Mouse (Mus musculus): Measurements from ENCODE around the gene Cox6a1. TPM values are rescaled to one million over a fixed set of nuclear protein-coding genes. Genes with fewer than 3 reads are reported as not detected.
"Not testable (repeated sequence)": the region's sequence is repeated elsewhere in the genome, so short reads cannot be mapped to it uniquely, and the experiment has no call there.

The Cox6a1 gene
- polyA plus RNA-seq (2012; rRNA removed) = 6,016 and 7,190 TPM in 2 replicates

DNA sequence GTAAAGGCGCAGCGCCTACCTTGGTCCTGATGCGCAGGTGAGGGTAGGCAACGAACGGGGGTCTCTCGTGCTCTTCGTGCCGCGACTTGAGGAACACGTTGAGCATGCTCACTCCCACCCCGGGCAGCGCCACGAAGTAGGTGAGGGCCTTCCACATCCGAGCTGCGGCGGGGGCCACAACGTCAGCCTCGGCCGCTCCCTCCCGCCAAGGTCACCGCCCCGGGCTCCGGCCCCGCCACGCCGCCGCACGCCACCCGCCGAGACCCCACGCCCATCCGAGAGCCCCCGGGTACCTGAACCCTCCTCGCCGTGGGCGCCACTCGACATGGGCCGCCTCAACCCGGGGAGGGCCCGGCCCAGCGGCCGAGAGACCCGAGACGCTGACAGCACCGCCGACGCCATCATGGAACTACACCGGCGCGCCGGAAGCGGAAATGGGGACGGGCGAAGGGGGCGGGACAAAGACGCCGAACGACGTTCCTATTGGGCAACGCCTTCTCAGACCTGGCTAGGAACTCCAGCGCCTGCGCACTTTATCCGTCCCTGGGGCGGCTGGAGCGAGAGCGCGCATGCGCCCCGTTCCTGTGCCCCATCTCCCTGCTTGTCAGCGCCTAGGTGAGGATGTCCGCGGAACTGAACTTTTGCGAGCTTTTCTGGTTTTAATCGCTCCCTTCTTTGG lies at the start of gene Cox6a1:
Cox6a1 (minus strand) TSS at position 436 of the 679 bp plus-strand sequence.
- Histone ChIP-seq H3K4me3 (ENCODE audit: low read depth, low read length) (peak within 1 kb of the TSS; percentile 97), H3K36me3 (ENCODE audit: control insufficient read depth, insufficient read depth, low read length) (peaks cover 22% of the 10 kb centered on the region), H3K4me1 (ENCODE audit: control insufficient read depth, insufficient read depth, insufficient read length, low read length) (peaks cover 5% of the 10 kb centered on the region; the same call in 1 of the 2 replicates), H3K27ac (ENCODE audit: insufficient read depth, low read depth, low read length) (peak within 1 kb of the TSS; percentile 67), H3K27me3 (ENCODE audit: control insufficient read depth, insufficient read depth, low read length) (no peaks in the 10 kb centered on the region)
- peak; percentile 70; the same call in 1 of the 2 replicates for TF ChIP-seq POLR2A (IDR thresholded peaks at IDR 0.05; ENCODE audit: low read depth, low read length)
- no peak; the same call in 1 of the 2 replicates for TF ChIP-seq CTCF (IDR thresholded peaks at IDR 0.05; ENCODE audit: extremely low read depth, insufficient read length, insufficient replicate concordance, low read depth, low read length)
- WGBS = 1% methylated on average over 73 of the region's 74 CpGs

DNA sequence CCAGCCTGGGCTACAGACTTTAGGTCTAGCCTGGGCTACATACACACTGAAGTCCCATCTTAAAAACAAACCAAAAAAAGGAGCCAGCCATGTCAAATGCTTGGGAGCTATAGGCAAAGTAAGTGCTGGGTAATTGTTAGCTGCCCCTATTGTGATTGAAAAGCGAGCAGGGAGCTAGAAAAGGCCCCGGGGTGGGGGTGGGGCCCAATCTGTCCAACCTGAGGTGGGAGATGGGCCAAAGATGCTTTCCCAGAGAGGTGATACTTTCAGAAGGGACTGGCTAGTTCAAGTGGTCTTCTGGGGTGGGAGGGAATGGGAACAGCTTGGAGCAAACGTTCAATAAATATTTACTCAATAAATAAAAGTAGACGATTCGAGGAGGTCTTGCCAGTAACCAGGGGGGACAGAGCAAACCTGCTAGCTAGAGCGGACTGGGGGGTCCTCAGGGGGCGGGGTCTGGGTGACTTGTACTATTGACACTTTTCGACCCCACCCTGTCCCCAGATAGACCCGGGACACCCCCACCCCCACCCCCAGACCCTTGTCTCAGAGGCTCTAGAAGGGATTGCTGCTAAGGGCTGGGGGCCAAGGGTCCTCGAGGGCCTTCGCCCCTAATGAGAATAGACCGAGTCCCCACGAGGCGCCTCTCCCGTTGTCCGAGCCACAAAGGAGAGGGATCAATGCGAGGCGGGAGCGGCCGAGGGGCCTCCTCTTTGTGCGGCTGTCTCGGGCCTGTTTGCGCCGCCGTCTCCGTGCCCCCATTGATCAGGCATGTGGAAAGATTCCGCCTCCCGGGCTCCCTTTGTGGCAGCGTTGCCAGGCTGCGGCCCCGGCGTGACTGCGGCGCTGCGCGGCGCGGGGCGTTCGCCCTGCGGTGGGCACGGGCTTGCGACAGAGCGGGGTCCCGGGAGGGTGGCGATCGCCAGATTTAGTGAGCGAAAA lies 49.3 kb upstream of the Cox6a1 start:
- whole genome bisulfite sequencing = 9% methylated on average over 48 of the region's 48 CpGs
- Histone ChIP-seq H3K27me3 (ENCODE audit: control insufficient read depth, insufficient read depth, low read length) (peaks cover 21% of the 10 kb centered on the region), H3K27ac (ENCODE audit: insufficient read depth, low read depth, low read length) (no peak overlapping the region), H3K4me3 (ENCODE audit: low read depth, low read length) (peak overlapping the region; percentile 12; the same call in 1 of the 2 replicates), H3K36me3 (ENCODE audit: control insufficient read depth, insufficient read depth, low read length) (no peaks in the 10 kb centered on the region), H3K4me1 (ENCODE audit: control insufficient read depth, insufficient read depth, insufficient read length, low read length) (peaks cover 4% of the 10 kb centered on the region)
- TF ChIP-seq POLR2A (IDR thresholded peaks at IDR 0.05; ENCODE audit: low read depth, low read length) (no peak), CTCF (IDR thresholded peaks at IDR 0.05; ENCODE audit: extremely low read depth, insufficient read length, insufficient replicate concordance, low read depth, low read length) (no peak)

DNA sequence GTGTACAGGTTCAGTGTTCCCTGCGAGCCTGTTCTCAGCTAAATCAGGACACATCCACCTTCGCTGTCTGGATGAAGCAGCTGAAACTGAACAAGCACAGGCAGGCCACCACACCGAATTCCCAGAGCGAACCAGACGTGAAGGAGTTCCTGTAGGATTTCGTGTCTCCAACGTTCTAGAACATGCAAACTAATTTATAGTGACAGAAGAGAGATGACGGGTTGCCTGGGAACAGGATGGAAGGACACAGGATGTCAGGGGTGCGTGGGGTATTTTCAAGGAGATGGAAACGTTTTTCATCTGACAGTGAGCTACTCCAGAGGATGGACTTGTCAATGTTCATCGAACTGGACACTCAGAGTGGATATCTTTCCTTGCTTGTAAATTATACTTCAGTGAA lies 47.9 kb upstream of the Cox6a1 start:
- Histone ChIP-seq H3K36me3 (ENCODE audit: control insufficient read depth, insufficient read depth, low read length) (no peaks in the 10 kb centered on the region), H3K27me3 (ENCODE audit: control insufficient read depth, insufficient read depth, low read length) (peaks cover 21% of the 10 kb centered on the region), H3K4me1 (ENCODE audit: control insufficient read depth, insufficient read depth, insufficient read length, low read length) (peaks cover 4% of the 10 kb centered on the region), H3K4me3 (ENCODE audit: low read depth, low read length) (no peak overlapping the region), H3K27ac (ENCODE audit: insufficient read depth, low read depth, low read length) (no peak overlapping the region)
- WGBS = 75% methylated on average over 11 of the region's 11 CpGs
- TF ChIP-seq CTCF (IDR thresholded peaks at IDR 0.05; ENCODE audit: extremely low read depth, insufficient read length, insufficient replicate concordance, low read depth, low read length) (no peak), POLR2A (IDR thresholded peaks at IDR 0.05; ENCODE audit: low read depth, low read length) (no peak)

DNA sequence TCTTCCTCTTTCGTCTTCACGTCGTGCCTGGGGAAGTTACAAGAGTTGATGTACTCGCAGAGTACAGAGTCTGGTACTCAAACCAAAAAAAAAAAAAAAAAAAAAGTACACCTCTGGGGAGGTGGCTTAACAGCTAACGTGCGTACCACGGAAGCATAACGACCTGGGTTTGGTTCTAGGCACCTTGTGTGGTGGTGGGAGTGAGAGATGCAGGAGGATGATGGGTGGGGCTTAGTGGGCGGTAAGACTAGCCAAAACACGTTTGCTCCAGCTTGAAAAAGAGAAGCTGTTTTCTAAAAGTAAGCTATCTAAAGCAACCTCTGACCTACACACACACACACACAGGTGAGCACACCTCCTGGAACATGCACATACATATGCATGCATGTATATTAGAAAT lies 46.1 kb upstream of the Cox6a1 start:
- WGBS = 23% methylated on average over 10 of the region's 10 CpGs
- peaks cover 21% of the 10 kb centered on the region for H3K27me3 ChIP-seq (ENCODE audit: control insufficient read depth, insufficient read depth, low read length)
- TF ChIP-seq CTCF (IDR thresholded peaks at IDR 0.05; ENCODE audit: extremely low read depth, insufficient read length, insufficient replicate concordance, low read depth, low read length) (no peak), POLR2A (IDR thresholded peaks at IDR 0.05; ENCODE audit: low read depth, low read length) (no peak)
- no peak overlapping the region for H3K27ac ChIP-seq (ENCODE audit: insufficient read depth, low read depth, low read length)
- H3K4me3 ChIP-seq (ENCODE audit: low read depth, low read length) = no peak overlapping the region
- H3K36me3 ChIP-seq (ENCODE audit: control insufficient read depth, insufficient read depth, low read length) = no peaks in the 10 kb centered on the region
- peaks cover 4% of the 10 kb centered on the region for H3K4me1 ChIP-seq (ENCODE audit: control insufficient read depth, insufficient read depth, insufficient read length, low read length)

DNA sequence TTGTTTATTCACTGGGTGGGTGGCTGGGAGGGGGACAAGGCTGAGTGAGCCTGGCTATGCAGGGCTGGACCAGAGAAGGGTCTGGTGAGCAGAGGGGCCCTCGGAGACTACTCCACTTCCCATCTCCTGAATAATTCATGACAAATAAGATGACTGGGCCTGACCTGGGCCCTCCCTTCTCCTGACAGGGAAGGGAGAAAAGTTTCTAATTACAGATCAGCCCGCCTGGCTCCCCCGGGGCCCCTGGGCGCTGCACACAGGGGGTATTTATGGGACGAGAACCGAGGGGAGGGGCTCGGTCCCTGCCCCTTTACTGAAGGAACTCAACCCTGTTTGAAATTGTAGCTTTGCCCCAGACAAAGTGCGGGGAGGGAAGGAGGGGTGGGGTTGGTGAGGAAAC lies 45.4 kb upstream of the Cox6a1 start:
- Histone ChIP-seq H3K36me3 (ENCODE audit: control insufficient read depth, insufficient read depth, low read length) (no peaks in the 10 kb centered on the region), H3K27me3 (ENCODE audit: control insufficient read depth, insufficient read depth, low read length) (peaks cover 21% of the 10 kb centered on the region), H3K4me1 (ENCODE audit: control insufficient read depth, insufficient read depth, insufficient read length, low read length) (peaks cover 4% of the 10 kb centered on the region), H3K4me3 (ENCODE audit: low read depth, low read length) (no peak overlapping the region), H3K27ac (ENCODE audit: insufficient read depth, low read depth, low read length) (no peak overlapping the region)
- 19% methylated on average over 8 of the region's 8 CpGs for WGBS
- TF ChIP-seq POLR2A (IDR thresholded peaks at IDR 0.05; ENCODE audit: low read depth, low read length) (no peak), CTCF (IDR thresholded peaks at IDR 0.05; ENCODE audit: extremely low read depth, insufficient read length, insufficient replicate concordance, low read depth, low read length) (no peak)

DNA sequence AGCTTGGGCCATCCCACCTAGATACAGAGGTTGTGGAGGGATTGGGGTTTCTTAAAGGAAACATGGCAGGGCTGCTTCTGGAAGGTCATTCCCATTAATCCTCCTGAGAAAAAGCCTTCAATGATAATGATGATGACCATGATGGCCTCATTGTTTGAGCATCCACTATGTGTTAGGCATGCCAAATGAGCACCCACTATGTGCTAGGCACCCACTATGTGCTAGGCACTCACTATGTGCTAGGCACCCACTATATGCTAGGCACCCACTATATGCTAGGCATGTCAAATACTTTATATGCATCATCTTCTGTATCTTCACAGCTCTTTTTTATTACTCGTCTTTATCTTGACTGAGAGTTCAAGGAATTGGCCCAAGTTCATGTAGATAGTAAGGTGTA lies 44.2 kb upstream of the Cox6a1 start:
- Histone ChIP-seq H3K27ac (ENCODE audit: insufficient read depth, low read depth, low read length) (no peak overlapping the region), H3K27me3 (ENCODE audit: control insufficient read depth, insufficient read depth, low read length) (peaks cover 15% of the 10 kb centered on the region), H3K4me1 (ENCODE audit: control insufficient read depth, insufficient read depth, insufficient read length, low read length) (no peaks in the 10 kb centered on the region), H3K36me3 (ENCODE audit: control insufficient read depth, insufficient read depth, low read length) (no peaks in the 10 kb centered on the region), H3K4me3 (ENCODE audit: low read depth, low read length) (no peak overlapping the region)
- TF ChIP-seq CTCF (IDR thresholded peaks at IDR 0.05; ENCODE audit: extremely low read depth, insufficient read length, insufficient replicate concordance, low read depth, low read length) (no peak), POLR2A (IDR thresholded peaks at IDR 0.05; ENCODE audit: low read depth, low read length) (no peak)
- WGBS = 38% methylated on average over 1 of the region's 1 CpGs

DNA sequence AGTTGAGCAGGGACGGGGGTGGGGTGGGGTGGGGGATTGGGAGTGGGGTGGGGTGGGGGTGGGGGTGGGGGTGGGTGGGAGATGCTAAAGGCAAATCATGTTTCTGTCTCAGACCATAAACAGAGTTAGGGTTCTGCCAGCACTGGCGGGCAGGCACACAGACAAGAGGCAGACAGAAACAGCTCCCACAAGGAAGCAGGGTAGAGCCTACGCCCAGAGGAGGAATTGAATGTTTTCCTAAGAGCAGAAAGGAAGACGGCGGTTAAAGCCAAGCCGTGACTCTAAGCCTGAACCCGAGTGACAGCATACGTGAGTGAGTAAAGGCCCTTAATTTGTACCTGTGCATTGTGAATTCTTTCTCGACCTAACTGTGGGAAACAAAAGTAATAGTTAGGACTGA lies 43.2 kb upstream of the Cox6a1 start:
- WGBS = 43% methylated on average over 9 of the region's 9 CpGs

DNA sequence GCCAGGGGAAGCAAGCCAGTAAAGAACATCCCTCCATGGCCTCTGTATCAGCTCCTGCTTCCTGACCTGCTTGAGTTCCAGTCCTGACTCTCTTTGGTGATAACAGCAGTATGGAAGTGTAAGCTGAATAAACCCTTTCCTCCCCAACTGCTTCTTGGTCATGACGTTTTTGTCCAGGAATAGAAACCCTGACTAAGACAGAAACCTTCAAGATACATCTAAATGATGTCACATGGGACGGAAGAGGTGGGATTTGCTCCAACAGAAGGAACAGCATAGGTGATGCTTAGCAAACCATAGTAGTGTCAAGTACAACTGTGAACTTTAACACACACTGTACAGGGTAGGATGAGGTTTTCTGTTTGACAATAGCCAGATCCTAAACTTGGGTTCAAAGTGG lies 30.1 kb upstream of the Cox6a1 start:
- H3K4me3 ChIP-seq (ENCODE audit: low read depth, low read length); H3K27me3 ChIP-seq (ENCODE audit: control insufficient read depth, insufficient read depth, low read length); H3K36me3 ChIP-seq (ENCODE audit: control insufficient read depth, insufficient read depth, low read length); H3K4me1 ChIP-seq (ENCODE audit: control insufficient read depth, insufficient read depth, insufficient read length, low read length); H3K27ac ChIP-seq (ENCODE audit: insufficient read depth, low read depth, low read length): not testable (repeated sequence)
- 69% methylated on average over 2 of the region's 2 CpGs for WGBS

More for the DNA sequence above, 43.2 kb upstream of the Cox6a1 start:
- Histone ChIP-seq H3K36me3 (ENCODE audit: control insufficient read depth, insufficient read depth, low read length) (no peaks in the 10 kb centered on the region), H3K27ac (ENCODE audit: insufficient read depth, low read depth, low read length) (no peak overlapping the region), H3K4me1 (ENCODE audit: control insufficient read depth, insufficient read depth, insufficient read length, low read length) (no peaks in the 10 kb centered on the region), H3K27me3 (ENCODE audit: control insufficient read depth, insufficient read depth, low read length) (peaks cover 6% of the 10 kb centered on the region), H3K4me3 (ENCODE audit: low read depth, low read length) (no peak overlapping the region)
- TF ChIP-seq CTCF (IDR thresholded peaks at IDR 0.05; ENCODE audit: extremely low read depth, insufficient read length, insufficient replicate concordance, low read depth, low read length) (no peak), POLR2A (IDR thresholded peaks at IDR 0.05; ENCODE audit: low read depth, low read length) (no peak)

Measured in small intestine, adult 2 months (tissue).